Mouse (Mus musculus): Measurements from ENCODE around the gene Sik1. TPM values are rescaled to one million over a fixed set of nuclear protein-coding genes. Genes with fewer than 3 reads are reported as not detected.
A peak's percentile ranks its signal among the peaks of the same experiment; 100 is the strongest.

Gene Sik1
- total RNA-seq, 2 experiments from 2014 or later: 17.7 to 23.7 TPM

DNA sequence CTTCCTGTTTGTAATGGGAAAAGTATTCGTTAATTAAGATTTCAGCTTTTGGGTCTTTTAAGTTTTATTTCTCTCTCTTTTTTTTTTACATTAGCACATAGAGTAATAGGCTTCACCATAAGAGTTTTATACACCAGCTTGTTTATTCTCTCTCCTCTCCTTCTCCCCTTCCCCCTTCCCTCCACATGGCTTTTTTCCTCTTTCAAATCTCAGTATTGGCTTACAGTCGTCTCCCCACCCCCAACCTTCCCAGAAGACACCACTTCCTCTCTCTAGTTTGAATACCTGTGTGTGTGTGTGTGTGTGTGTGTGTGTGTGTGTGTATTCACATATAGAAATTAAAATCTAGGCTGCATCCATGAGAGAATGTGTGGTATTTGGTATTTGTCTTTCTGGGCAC is 3.8 kb upstream of the Sik1 start:
- no peak for DNase-seq (ENCODE audit: low spot score in 2 of 2)
- intact Hi-C loops (cut with DNase I): no loop called here

GRCm38 (mm10) chr17:31858786-31859185 is 3.2 kb upstream of the Sik1 start:
- no peak for DNase-seq (ENCODE audit: low spot score in 2 of 2)

DNA sequence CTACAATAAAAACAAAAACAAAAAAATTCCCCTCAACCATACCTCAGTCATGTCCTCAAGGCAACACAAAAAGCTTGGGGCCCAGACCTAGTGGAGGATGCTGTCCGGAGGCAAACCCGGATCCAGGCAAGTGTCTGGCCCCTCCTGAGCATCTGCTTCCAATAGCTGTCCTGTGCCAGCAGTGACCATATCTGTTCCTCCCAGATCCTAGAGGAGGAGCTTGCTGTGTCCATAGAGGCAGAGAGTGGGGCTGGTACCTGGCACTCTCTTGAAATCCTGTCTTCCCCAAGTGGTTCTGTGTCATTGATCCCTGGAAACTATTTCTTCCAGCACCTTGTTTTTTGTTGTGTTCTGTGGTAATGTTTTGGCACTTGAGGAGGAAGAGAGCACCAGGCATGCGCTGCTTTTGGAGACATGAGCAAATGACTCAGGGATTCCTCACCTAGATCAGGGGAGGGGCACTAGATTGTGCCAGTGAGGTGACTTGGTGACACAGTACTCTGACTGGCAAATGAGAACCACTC is 2.4 kb upstream of the Sik1 start:
- DNase-seq (ENCODE audit: low spot score in 2 of 2): no peak
- intact Hi-C loops (cut with DNase I): loop anchor here (2.0 kb wide), 1 partner anchor 165 kb away; no protein-coding TSS in a partner anchor

More at GRCm38 (mm10) chr17:31858786-31859185, 3.2 kb upstream of the Sik1 start:
- intact Hi-C loops (cut with DNase I): no loop called here

GRCm38 (mm10) chr17:31857251-31857650 is 1.6 kb upstream of the Sik1 start:
- DNase-seq (ENCODE audit: low spot score in 2 of 2): no peak
- intact Hi-C loops (cut with DNase I): loop anchor here (2.0 kb wide), 1 partner anchor 164 kb away; no protein-coding TSS in a partner anchor

GRCm38 (mm10) chr17:31856519-31857160 is 1.0 kb upstream of the Sik1 start:
- intact Hi-C loops (cut with DNase I): loop anchor here (1.0 to 2.0 kb wide), 2 partner anchors 164 to 167 kb away; no protein-coding TSS in a partner anchor
- peak; percentile 27 to 54 for DNase-seq (ENCODE audit: low spot score in 2 of 2)

DNA sequence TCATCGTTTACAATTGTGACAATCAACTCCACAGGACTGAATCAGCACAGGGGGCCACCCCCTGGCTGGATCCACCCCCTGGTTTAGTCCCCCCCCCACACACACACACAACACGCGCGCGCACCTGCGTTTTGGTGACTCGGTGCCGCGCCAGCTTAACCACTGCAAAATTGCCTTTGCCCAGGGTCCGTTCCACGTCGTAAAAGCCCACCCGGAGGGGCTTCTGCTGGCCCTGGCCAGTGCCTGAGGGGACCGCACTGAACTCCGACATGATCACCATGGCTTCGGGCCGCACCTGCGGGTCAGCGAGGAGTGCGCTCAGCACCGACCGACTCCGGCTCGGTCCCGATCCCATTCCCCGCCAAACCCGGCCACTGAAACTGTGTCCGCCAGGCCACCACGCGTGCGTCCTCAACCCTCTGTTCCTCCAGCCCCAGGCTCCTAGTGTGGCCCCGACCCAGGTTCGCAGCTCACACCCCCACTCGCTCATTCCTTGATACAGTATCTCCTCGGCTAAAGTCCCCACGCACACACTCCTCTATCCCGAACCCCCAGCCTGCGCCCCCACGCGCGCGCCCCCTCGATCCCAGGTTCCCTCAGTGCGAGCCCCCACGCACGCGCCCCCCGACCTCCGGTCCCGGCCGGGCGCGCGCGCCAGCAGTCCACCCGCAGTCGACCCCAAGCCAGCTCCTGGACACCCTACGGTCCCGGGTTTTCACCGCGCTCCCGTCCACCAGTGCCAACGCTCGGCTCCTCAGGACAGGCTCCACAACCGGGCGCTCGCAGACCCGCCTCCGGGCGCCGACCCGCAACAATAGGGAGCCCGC is 621 bp downstream of the Sik1 start:
- DNase-seq (ENCODE audit: low spot score in 2 of 2): peak; percentile 15 to 44
- intact Hi-C loops (cut with DNase I): no loop called here

DNA sequence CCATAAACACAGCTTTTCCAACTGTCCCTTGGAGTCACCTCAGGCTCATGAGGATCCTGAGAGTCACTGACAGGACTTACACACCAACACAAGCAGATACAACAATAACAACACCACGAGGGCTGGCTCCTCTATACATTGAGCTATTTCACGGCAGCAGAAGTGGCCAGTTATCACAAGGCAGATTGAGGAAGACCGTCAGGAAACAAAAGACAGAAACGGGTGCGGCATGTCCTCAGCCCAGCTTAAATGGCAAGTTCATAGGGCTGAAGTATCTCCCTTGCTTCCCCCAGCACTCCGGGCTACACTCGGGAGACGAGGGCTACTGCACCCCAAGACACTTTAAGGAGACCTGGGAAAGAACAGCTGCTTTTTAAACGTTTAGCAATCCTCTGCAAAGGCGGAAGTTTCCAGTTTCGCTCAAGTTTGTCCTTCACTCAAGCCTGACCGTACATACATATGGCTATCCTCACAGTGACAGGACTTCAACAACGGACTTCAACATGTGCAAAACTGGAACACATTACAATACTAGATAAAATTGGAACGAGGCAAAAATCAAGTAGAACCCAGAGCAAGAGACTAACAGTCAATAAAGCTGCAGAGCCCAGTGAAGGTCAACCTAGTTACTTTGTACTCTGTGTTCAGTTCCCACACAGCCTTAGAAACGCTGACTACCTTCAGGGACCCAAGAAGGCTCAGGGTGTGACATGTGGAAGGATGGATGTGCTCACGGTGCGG is 2.0 kb downstream of the Sik1 start:
- intact Hi-C loops (cut with DNase I): no loop called here
- no peak for DNase-seq (ENCODE audit: low spot score in 2 of 2)

DNA sequence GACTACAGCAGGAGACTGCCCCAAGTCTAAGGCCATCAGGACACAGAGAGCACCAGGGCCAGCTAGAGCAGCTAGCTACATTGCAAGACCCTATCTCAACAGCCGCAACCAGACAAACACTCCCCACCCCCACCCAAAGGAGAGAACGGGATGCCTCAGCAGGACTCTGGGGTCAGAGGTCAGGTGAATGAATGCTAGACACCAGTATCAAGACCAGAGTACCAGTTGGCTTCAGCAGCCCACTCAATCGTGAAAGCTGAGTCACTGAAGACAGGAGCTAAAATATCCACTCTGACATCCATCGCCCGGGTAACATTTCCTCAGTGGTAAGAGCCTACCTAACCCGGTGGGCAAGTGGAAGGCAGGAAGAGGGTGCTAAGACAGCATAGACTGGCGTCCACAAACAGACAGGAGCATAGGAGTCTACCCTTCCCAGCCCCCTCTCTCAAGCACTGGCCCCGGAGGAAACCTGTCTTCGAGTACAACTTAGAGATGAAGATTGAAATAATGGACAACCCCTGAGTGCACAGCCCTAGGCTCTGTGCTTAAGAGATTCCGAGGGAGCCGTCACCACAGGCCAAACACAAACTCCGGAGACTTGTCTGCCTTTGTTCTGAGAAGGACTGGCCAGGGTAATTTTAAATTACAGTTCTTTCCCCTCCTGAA is 2.7 kb downstream of the Sik1 start:
- intact Hi-C loops (cut with DNase I): no loop called here
- DNase-seq (ENCODE audit: low spot score in 2 of 2): no peak

GRCm38 (mm10) chr17:31851816-31852476 is 3.7 kb downstream of the Sik1 start:
- DNase-seq (ENCODE audit: low spot score in 2 of 2): no peak

GRCm38 (mm10) chr17:31850457-31850980 is 5.1 kb downstream of the Sik1 start:
- intact Hi-C loops (cut with DNase I): no loop called here

More at GRCm38 (mm10) chr17:31851816-31852476, 3.7 kb downstream of the Sik1 start:
- intact Hi-C loops (cut with DNase I): no loop called here

DNA sequence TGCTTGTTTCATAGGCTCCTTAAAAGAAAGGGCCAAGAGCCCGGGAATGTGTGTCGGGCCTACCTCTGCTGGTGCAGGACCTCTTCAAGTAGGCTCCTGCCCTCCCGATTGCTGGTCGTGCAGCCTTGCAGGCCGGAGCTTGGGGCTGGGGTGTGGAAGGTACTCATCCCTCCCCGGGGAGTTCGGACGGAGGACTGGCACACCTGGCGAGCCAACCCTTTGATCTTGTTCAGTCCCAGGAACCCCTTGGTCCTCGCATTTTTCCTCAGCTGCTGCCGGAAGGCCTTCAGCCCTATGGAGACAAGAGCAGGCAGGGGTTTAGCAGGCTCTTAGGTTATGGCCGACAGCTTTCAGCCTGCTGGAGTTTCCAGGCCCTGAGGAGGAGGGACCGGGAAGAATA is 8.6 kb downstream of the Sik1 start:
- no peak for DNase-seq (ENCODE audit: low spot score in 2 of 2)
- intact Hi-C loops (cut with DNase I): no loop called here

More at GRCm38 (mm10) chr17:31850457-31850980, 5.1 kb downstream of the Sik1 start:
- no peak for DNase-seq (ENCODE audit: low spot score in 2 of 2)

- DNase-seq (ENCODE audit: low spot score in 2 of 2): no peak
- intact Hi-C loops (cut with DNase I): no loop called here
Measured at GRCm38 (mm10) chr17:31846352-31846751, 9.3 kb downstream of the Sik1 start.

DNA sequence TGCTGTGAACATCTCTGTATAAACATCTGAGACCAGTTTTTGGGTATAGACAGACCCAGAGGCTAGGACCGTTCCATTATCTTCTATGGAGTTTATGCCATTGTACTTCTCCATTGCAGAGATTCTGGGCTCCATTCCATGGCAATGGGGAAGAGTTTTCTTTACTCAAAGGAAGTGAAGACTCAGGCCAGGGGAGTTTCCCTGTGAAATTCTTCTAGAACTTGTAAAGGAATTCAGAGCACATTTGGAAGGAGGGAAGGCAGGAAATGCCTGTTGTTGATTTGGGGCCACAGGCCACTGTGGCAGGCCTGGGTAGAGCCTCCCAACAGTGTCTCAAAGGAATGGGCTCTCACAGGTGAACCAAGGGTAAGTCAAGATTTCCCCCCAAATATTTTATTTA is 11.7 kb downstream of the Sik1 start:
- intact Hi-C loops (cut with DNase I): no loop called here
- DNase-seq (ENCODE audit: low spot score in 2 of 2): no peak

GRCm38 (mm10) chr17:31842930-31843822 is 12.4 kb downstream of the Sik1 start:
- intact Hi-C loops (cut with DNase I): no loop called here
- no peak for DNase-seq (ENCODE audit: low spot score in 2 of 2)

- intact Hi-C loops (cut with DNase I): no loop called here
- DNase-seq (ENCODE audit: low spot score in 2 of 2): no peak
Measured at GRCm38 (mm10) chr17:31841842-31842611, 13.6 kb downstream of the Sik1 start.

GRCm38 (mm10) chr17:31841453-31841841 is 14.2 kb downstream of the Sik1 start:
- intact Hi-C loops (cut with DNase I): no loop called here
- DNase-seq (ENCODE audit: low spot score in 2 of 2): no peak

DNA sequence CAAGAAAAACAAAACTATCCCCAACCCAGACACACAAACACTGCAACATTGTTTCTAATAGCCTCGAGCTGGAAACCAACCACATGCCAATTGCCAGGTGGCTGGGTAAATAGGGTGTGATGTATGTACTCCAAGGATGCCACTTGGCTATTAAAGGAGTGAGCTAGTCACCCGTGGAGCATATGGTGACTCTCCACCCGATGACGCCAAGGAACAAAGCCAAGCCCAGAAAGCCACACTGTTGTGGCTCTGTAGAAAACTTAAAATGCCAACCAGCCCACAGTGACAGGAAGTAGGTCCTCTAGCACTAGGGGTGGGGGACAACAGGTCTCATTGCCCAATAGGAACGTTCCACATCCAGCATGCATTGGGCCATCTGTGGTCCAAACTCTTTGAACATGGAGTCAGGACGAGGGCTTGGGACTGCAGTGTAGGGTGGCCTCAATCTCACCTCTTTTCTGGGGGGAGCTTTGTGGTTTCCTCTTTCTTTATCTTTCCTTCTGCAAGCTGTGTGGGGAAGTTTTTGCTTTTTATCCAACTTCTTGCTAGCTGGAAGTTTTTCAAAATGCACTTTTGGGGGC is 15.1 kb downstream of the Sik1 start:
- DNase-seq (ENCODE audit: low spot score in 2 of 2): no peak
- intact Hi-C loops (cut with DNase I): no loop called here

Data from left cerebral cortex, postnatal 36 days (tissue).